Comparison of ENCODE assay signal across 8 mouse cellular contexts in genomic region chr9:32695492-32696190, GRCm38 (mm10). TPM values are rescaled to one million over a fixed set of nuclear protein-coding genes. Genes with fewer than 3 reads are reported as not detected.
DNase-seq lines count a peak whose midpoint lies in the region; ATAC-seq lines count a peak whose summit lies in the region.

No protein-coding gene starts in this region.

- H3K27me3 ChIP-seq in hindbrain, embryonic 15.5 days, result peaks cover 81% of the 10 kb centered on the region

- H3K36me3 ChIP-seq in hindbrain, embryonic 15.5 days, result no peaks in the 10 kb centered on the region

- peak overlapping the region; percentile 46 for H3K9ac ChIP-seq in hindbrain, embryonic 15.5 days

- H3K27ac ChIP-seq in hindbrain, embryonic 15.5 days (replicated peaks), result peak overlapping the region; percentile 52

- ATAC-seq in hindbrain, embryonic 15.5 days (ENCODE audit: low FRiP score, low read depth), result peak; percentile 96

- peak overlapping the region; percentile 89 for H3K4me2 ChIP-seq in hindbrain, embryonic 15.5 days

- H3K4me3 ChIP-seq in hindbrain, embryonic 15.5 days, result peak overlapping the region; percentile 77

- peaks cover 18% of the 10 kb centered on the region for H3K4me1 ChIP-seq in hindbrain, embryonic 15.5 days (replicated peaks)

- DNase-seq in T-cell, adult 2 months (ENCODE audit: low spot score), result peak; percentile 97
- peak; percentile 76 to 80 for DNase-seq in cerebellum, postnatal 36 days
- peak; percentile 89 to 90 for DNase-seq in frontal cortex, postnatal 36 days (ENCODE audit: low spot score in 2 of 2)
- peak; percentile 83 for DNase-seq in left cerebral cortex, adult 11 months (ENCODE audit: low spot score)
- DNase-seq in lung, postnatal 36 days, result peak; percentile 98
- DNase-seq in retina, embryonic 14.5 days (ENCODE audit: low spot score), result peak; percentile 92
- DNase-seq in thymus, postnatal 4 days, result peak; percentile 99

- no peaks in the 10 kb centered on the region for H3K9me3 ChIP-seq in hindbrain, embryonic 15.5 days

- WGBS in hindbrain, embryonic 15.5 days, result under 1% methylated on average over 63 of the region's 67 CpGs

RNA-seq across cellular contexts. Expression of gene Ets1, which starts 59.6 kb away (rescaled TPM):
- polyA plus RNA-seq in hindbrain, embryonic 15.5 days (2015; fragmentation: Nextera tagmentation; extraction: Ambion mirVana), result 18.9 and 19.1 TPM in 2 replicates

Comparison
In these comparisons a context has a peak if more than half of its experiments do, and no peak if none do; other contexts are left out.
1. Peak in every context shown above with its lines: DNase-seq, ATAC-seq, H3K4me3 ChIP-seq and H3K27ac ChIP-seq.